ENCODE assay signal across 9 mouse cellular contexts in the genomic region with DNA sequence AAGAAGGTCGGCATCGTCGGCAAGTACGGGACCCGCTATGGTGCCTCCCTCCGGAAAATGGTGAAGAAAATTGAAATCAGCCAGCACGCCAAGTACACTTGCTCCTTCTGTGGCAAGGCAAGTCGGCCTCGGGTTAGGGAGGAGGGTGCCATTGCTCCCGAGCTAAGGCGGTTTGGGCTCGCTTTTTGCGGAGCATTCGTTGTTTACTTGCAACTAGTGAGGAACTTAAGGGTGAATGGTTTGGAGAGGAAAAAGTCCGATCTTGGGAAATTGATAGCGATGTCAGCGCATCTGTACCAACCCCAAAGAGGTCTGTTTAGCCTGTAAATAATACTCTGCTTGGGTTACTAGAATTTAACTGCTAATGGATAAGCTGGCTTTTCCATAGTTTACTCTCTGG. TPM values are rescaled to one million over a fixed set of nuclear protein-coding genes. Genes with fewer than 3 reads are reported as not detected.
DNase-seq lines count a peak whose midpoint lies in the region; ATAC-seq and TF ChIP-seq lines count a peak whose summit lies in the region.
"Had no signal": no experiment of that assay in that cellular context is flagged by ENCODE, and none has a peak within 500 bp of the region (broad histone marks: within the 10 kb centered on the region; RNA-seq: fewer than 3 reads in every experiment).

No protein-coding gene starts in this region.

- H3K27me3 ChIP-seq in CH12.LX (replicated peaks): no peaks in the 10 kb centered on the region
- no peaks in the 10 kb centered on the region for H3K27me3 ChIP-seq in limb, embryonic 11.5 days (ENCODE audit: control insufficient read depth, insufficient read depth, low read length)
- H3K27me3 ChIP-seq in neural tube, embryonic 14.5 days (ENCODE audit: control insufficient read depth, insufficient read depth, low read length): no peaks in the 10 kb centered on the region

- dilution Hi-C loops in CH12.LX (cut with MboI; ENCODE audit: extremely low pct_ligation_motif_present, extremely low pct_unique_long_range_greater_than_20kb, low sequenced_read_pairs): no loop called here

- peak overlapping the region; percentile 49 for H3K27ac ChIP-seq in CH12.LX (ENCODE audit: insufficient read depth, low read depth)
- peak overlapping the region; percentile 58 for H3K27ac ChIP-seq in embryonic fibroblast, embryonic 13.5 days (ENCODE audit: insufficient read depth, low read length)
- H3K27ac ChIP-seq in limb, embryonic 11.5 days (replicated peaks; ENCODE audit: low read depth, low read length): peak overlapping the region; percentile 76
- H3K27ac ChIP-seq in neural tube, embryonic 14.5 days (ENCODE audit: low read depth, low read length): peak overlapping the region; percentile 84

- TF ChIP-seq CTCF in CH12.LX (conservative IDR thresholded peaks at IDR 0.05 in 1 of 2, IDR thresholded peaks at IDR 0.05 in 1 of 2; ENCODE audit: low read depth in 2 of 2, low read length in 2 of 2): no peak
- no peak for TF ChIP-seq CTCF in embryonic fibroblast, embryonic 13.5 days (IDR thresholded peaks at IDR 0.05; ENCODE audit: borderline replicate concordance, insufficient read depth, low read length)

- WGBS in limb, embryonic 11.5 days: 1% methylated on average over 17 of the region's 17 CpGs
- under 1% methylated on average over 17 of the region's 17 CpGs for WGBS in neural tube, embryonic 14.5 days

- peak; percentile 8 for DNase-seq in heart, adult 8-10 months (ENCODE audit: low spot score)
- no peak for DNase-seq in heart, postnatal 10 days
- DNase-seq in CH12.LX (ENCODE audit: extremely low read depth): no peak
- DNase-seq in limb, embryonic 11.5 days (ENCODE audit: low spot score): peak; percentile 44
- no peak for DNase-seq in c-Kit-positive CD71-positive TER-119-positive erythroid progenitor cells, embryonic 14.5 days (ENCODE audit: low spot score)

- peak overlapping the region; percentile 79 to 92 (median 85) for H3K4me3 ChIP-seq in CH12.LX (replicated peaks in 1 of 3; ENCODE audit: low read depth in 2 of 3, low read length in 2 of 3, poor library complexity in 1 of 3)
- H3K4me3 ChIP-seq in embryonic fibroblast, embryonic 13.5 days (ENCODE audit: insufficient read depth, low read length): peak overlapping the region; percentile 96
- peak overlapping the region; percentile 78 for H3K4me3 ChIP-seq in limb, embryonic 11.5 days (ENCODE audit: low read depth, low read length)
- peak overlapping the region; percentile 71 for H3K4me3 ChIP-seq in neural tube, embryonic 14.5 days (ENCODE audit: low read depth, low read length)

- no peak for ATAC-seq in limb, embryonic 11.5 days (ENCODE audit: insufficient number of reproducible peaks, low FRiP score, low TSS enrichment, low read depth)
- peak; percentile 19; the same call in 1 of the 2 replicates for ATAC-seq in neural tube, embryonic 14.5 days (ENCODE audit: low read depth)
- no peak for ATAC-seq in monocyte, adult 5-6 weeks (replicated peaks; ENCODE audit: insufficient number of reproducible peaks, low FRiP score, low TSS enrichment, poor library complexity, severe bottlenecking)

- no peak for TF ChIP-seq RAD21 in CH12.LX (IDR thresholded peaks at IDR 0.05; ENCODE audit: low read depth, low read length)

- in situ Hi-C loops in CH12.LX (cut with MboI; ENCODE audit: low pct_ligation_motif_present, low pct_unique_long_range_greater_than_20kb, low sequenced_read_pairs): no loop called here

- H3K36me3 ChIP-seq in CH12.LX (replicated peaks in 1 of 2; ENCODE audit: control insufficient read depth in 1 of 2, insufficient read depth in 1 of 2, low read length in 1 of 2): peaks cover 25 to 43% of the 10 kb centered on the region in 2 experiments
- no peaks in the 10 kb centered on the region; the same call in 1 of the 2 replicates for H3K36me3 ChIP-seq in limb, embryonic 11.5 days (ENCODE audit: control insufficient read depth, insufficient read depth, low read length)
- H3K36me3 ChIP-seq in neural tube, embryonic 14.5 days (ENCODE audit: control insufficient read depth, insufficient read depth, low read length): peaks cover 25% of the 10 kb centered on the region

- peak overlapping the region; percentile 99; the same call in 1 of the 2 replicates for H3K4me2 ChIP-seq in CH12.LX (ENCODE audit: insufficient read depth, low read depth, poor library complexity, severe bottlenecking)
- H3K4me2 ChIP-seq in limb, embryonic 11.5 days (ENCODE audit: low read depth, severe bottlenecking): peak overlapping the region; percentile 76
- peak overlapping the region; percentile 52 for H3K4me2 ChIP-seq in neural tube, embryonic 14.5 days (ENCODE audit: low read depth, low read length)

- H3K79me2 ChIP-seq in CH12.LX (replicated peaks; ENCODE audit: control insufficient read depth, extremely low read depth, insufficient read depth, poor library complexity, severe bottlenecking): peaks cover 29% of the 10 kb centered on the region

- TF ChIP-seq EP300 in CH12.LX (IDR thresholded peaks at IDR 0.05; ENCODE audit: low read length): no peak

- no peak for TF ChIP-seq POLR2A in CH12.LX (IDR thresholded peaks at IDR 0.05; ENCODE audit: low read depth, low read length)
- 0 out of 2 replicates have a peak, but pooled peaks have one; percentile 19 for TF ChIP-seq POLR2A in embryonic fibroblast, embryonic 13.5 days (IDR thresholded peaks at IDR 0.05; ENCODE audit: low read depth, low read length)

- intact Hi-C loops in heart, postnatal 10 days (cut with DNase I): no loop called here

- H3K9me3 ChIP-seq in CH12.LX (replicated peaks; ENCODE audit: low read length): no peaks in the 10 kb centered on the region
- no peaks in the 10 kb centered on the region for H3K9me3 ChIP-seq in limb, embryonic 11.5 days (ENCODE audit: control insufficient read depth, low read length)
- no peaks in the 10 kb centered on the region for H3K9me3 ChIP-seq in neural tube, embryonic 14.5 days (ENCODE audit: control insufficient read depth, low read length)

- peak overlapping the region; percentile 94 for H3K9ac ChIP-seq in CH12.LX (ENCODE audit: insufficient read depth, low read depth)
- H3K9ac ChIP-seq in limb, embryonic 11.5 days (ENCODE audit: low read length): peak overlapping the region; percentile 95
- H3K9ac ChIP-seq in neural tube, embryonic 14.5 days (replicated peaks; ENCODE audit: low read depth, low read length): peak overlapping the region; percentile 71

- H3K4me1 ChIP-seq in CH12.LX (ENCODE audit: control insufficient read depth in 1 of 2, insufficient read depth in 2 of 2): peaks cover 0 to 32% of the 10 kb centered on the region in 2 experiments; a peak in 3 of 4 replicates
- peaks cover 5% of the 10 kb centered on the region; the same call in 1 of the 2 replicates for H3K4me1 ChIP-seq in embryonic fibroblast, embryonic 13.5 days (ENCODE audit: control insufficient read depth, insufficient read depth, low read length)
- H3K4me1 ChIP-seq in limb, embryonic 11.5 days (ENCODE audit: control insufficient read depth, insufficient read depth, low read length): peaks cover 5% of the 10 kb centered on the region
- peaks cover 7% of the 10 kb centered on the region for H3K4me1 ChIP-seq in neural tube, embryonic 14.5 days (ENCODE audit: control insufficient read depth, insufficient read depth, low read length)

TF ChIP-seq in CH12.LX, 34 proteins besides CTCF, POLR2A, EP300 and RAD21:
- TF ChIP-seq PAX5 (IDR thresholded peaks at IDR 0.05; ENCODE audit: low read length) (no peak), ZNF384 (IDR thresholded peaks at IDR 0.05; ENCODE audit: low read depth, low read length) (no peak), GABPA (IDR thresholded peaks at IDR 0.05; ENCODE audit: insufficient replicate concordance, low read depth, low read length) (no peak), TCF12 (IDR thresholded peaks at IDR 0.05; ENCODE audit: low read depth, low read length) (no peak), ETS1 (conservative IDR thresholded peaks at IDR 0.05; ENCODE audit: low read depth, low read length) (no peak), HCFC1 (IDR thresholded peaks at IDR 0.05; ENCODE audit: low read depth, low read length) (no peak), BHLHE40 (IDR thresholded peaks at IDR 0.05; ENCODE audit: low read depth, low read length) (no peak), IRF4 (IDR thresholded peaks at IDR 0.05; ENCODE audit: low read depth, low read length) (no peak), MXI1 (IDR thresholded peaks at IDR 0.05; ENCODE audit: low read depth, low read length) (no peak), MYC (IDR thresholded peaks at IDR 0.05; ENCODE audit: low read depth, low read length) (no peak), RCOR1 (conservative IDR thresholded peaks at IDR 0.05; ENCODE audit: low read depth, low read length) (no peak), TBP (conservative IDR thresholded peaks at IDR 0.05; ENCODE audit: low read depth, low read length) (no peak)
TF ChIP-seq in CH12.LX: peak in this region for 0.

RNA-seq across cellular contexts. Expression of a gene that starts 0.6 kb away (rescaled TPM):
- total RNA-seq in heart, adult 8-10 months (2022): 100 to 1,000 TPM; 594 to 696 (median 662) TPM
- total RNA-seq in heart, postnatal 10 days (2021): 100 to 1,000 TPM; 828 to 840 TPM
- 2,433 and 2,459 TPM in 2 replicates for total RNA-seq in CH12.LX (2012; rRNA removed)
- total RNA-seq in CH12.LX (2014; rRNA removed): 1,302 and 1,462 TPM in 2 replicates
- 1,181 and 1,419 TPM in 2 replicates for polyA plus RNA-seq in CH12.LX (2012; ENCODE audit: insufficient read length, low read depth)
- polyA plus RNA-seq in embryonic fibroblast, embryonic 13.5 days (2011; ENCODE audit: insufficient read length, low read depth, missing spikeins): 1,004 and 1,061 TPM in 2 replicates
- 1,800 and 1,853 TPM in 2 replicates for polyA plus RNA-seq in limb, embryonic 11.5 days (2014; fragmentation: Nextera tagmentation; extraction: Ambion mirVana)
- 1,040 and 1,059 TPM in 2 replicates for polyA plus RNA-seq in neural tube, embryonic 14.5 days (2014; fragmentation: Nextera tagmentation; extraction: Ambion mirVana)
- 508 to 670 TPM (median 625 TPM) in 3 replicates for total RNA-seq in monocyte, adult 5-6 weeks (2017)

RNA-seq across cellular contexts. Expression of a gene that starts 11.3 kb away (rescaled TPM):
- not detected for total RNA-seq in heart, adult 8-10 months (2022)
- total RNA-seq in heart, postnatal 10 days (2021): not detected
- total RNA-seq in CH12.LX (2012; rRNA removed): not detected in 2 replicates
- not detected in 2 replicates for total RNA-seq in CH12.LX (2014; rRNA removed)
- not detected in 2 replicates for polyA plus RNA-seq in CH12.LX (2012; ENCODE audit: insufficient read length, low read depth)
- polyA plus RNA-seq in embryonic fibroblast, embryonic 13.5 days (2011; ENCODE audit: insufficient read length, low read depth, missing spikeins): not detected in 2 replicates
- not detected in 2 replicates for polyA plus RNA-seq in limb, embryonic 11.5 days (2014; fragmentation: Nextera tagmentation; extraction: Ambion mirVana)
- not detected in 2 replicates for polyA plus RNA-seq in neural tube, embryonic 14.5 days (2014; fragmentation: Nextera tagmentation; extraction: Ambion mirVana)
- total RNA-seq in monocyte, adult 5-6 weeks (2017): not detected in 3 replicates
- total RNA-seq: layer of hippocampus, postnatal 10 days had no signal

Comparison
In these comparisons a context has a peak if more than half of its experiments do, and no peak if none do; other contexts are left out.
1. DNase-seq: peak in heart, adult 8-10 months (single experiment) and limb, embryonic 11.5 days (single experiment); none in heart, postnatal 10 days (0 of 2), CH12.LX (single experiment) and c-Kit-positive CD71-positive TER-119-positive erythroid progenitor cells, embryonic 14.5 days (single experiment).
2. Peak in every context shown above with its lines, with median percentiles within 50 percentile points of each other: H3K27ac ChIP-seq, H3K4me2 ChIP-seq, H3K4me3 ChIP-seq and H3K9ac ChIP-seq.